Mouse (Mus musculus): ENCODE data around the gene Pum2. TPM values are rescaled to one million over a fixed set of nuclear protein-coding genes. Genes with fewer than 3 reads are reported as not detected.
"Not testable (repeated sequence)": the region's sequence is repeated elsewhere in the genome, so short reads cannot be mapped to it uniquely, and the experiment has no call there.

Pum2 gene
- polyA plus RNA-seq, 1 experiment from 2014 or later = 22.7 TPM

- 0 out of 2 replicates have a peak, but pooled peaks cover 4% of the 10 kb centered on the region for H3K4me1 ChIP-seq (replicated peaks; ENCODE audit: control insufficient read depth, insufficient read depth, low read length)
- WGBS = under 1% methylated on average over 20 of the region's 20 CpGs
- H3K4me2 ChIP-seq (replicated peaks; ENCODE audit: low read depth) = peak overlapping the region; percentile 73
- TF ChIP-seq CTCF (IDR thresholded peaks at IDR 0.05; ENCODE audit: low read depth) = no peak
- no peaks in the 10 kb centered on the region for H3K27me3 ChIP-seq (replicated peaks; ENCODE audit: control insufficient read depth, insufficient read depth, low read length)
- H3K9me3 ChIP-seq (ENCODE audit: control insufficient read depth) = no peaks in the 10 kb centered on the region
- no peak for ATAC-seq
- H3K4me3 ChIP-seq (ENCODE audit: low read depth, low read length) = peak overlapping the region; percentile 97
- H3K36me3 ChIP-seq (ENCODE audit: control insufficient read depth, insufficient read depth) = no peaks in the 10 kb centered on the region
- peak overlapping the region; percentile 98 for H3K9ac ChIP-seq (ENCODE audit: low read depth, low read length)
- peak overlapping the region; percentile 95 for H3K27ac ChIP-seq (ENCODE audit: low read depth, low read length)
Measured at GRCm38 (mm10) chr12:8674891-8675341, 982 bp downstream of the Pum2 start.

- ATAC-seq = no peak
- no peak for TF ChIP-seq CTCF (IDR thresholded peaks at IDR 0.05; ENCODE audit: low read depth)
- Histone ChIP-seq H3K27me3 (replicated peaks; ENCODE audit: control insufficient read depth, insufficient read depth, low read length) (no peaks in the 10 kb centered on the region), H3K4me2 (replicated peaks; ENCODE audit: low read depth) (peak overlapping the region; percentile 73), H3K4me1 (replicated peaks; ENCODE audit: control insufficient read depth, insufficient read depth, low read length) (0 out of 2 replicates have a peak, but pooled peaks cover 4% of the 10 kb centered on the region), H3K27ac (ENCODE audit: low read depth, low read length) (peak overlapping the region; percentile 4; the same call in 1 of the 2 replicates), H3K9me3 (ENCODE audit: control insufficient read depth) (no peaks in the 10 kb centered on the region), H3K4me3 (ENCODE audit: low read depth, low read length) (peak overlapping the region; percentile 97), H3K9ac (ENCODE audit: low read depth, low read length) (peak overlapping the region; percentile 98; the same call in 1 of the 2 replicates), H3K36me3 (ENCODE audit: control insufficient read depth, insufficient read depth) (no peaks in the 10 kb centered on the region)
- under 1% methylated on average over 7 of the region's 7 CpGs for WGBS
Measured at GRCm38 (mm10) chr12:8675361-8675760, 1.4 kb downstream of the Pum2 start.

DNA sequence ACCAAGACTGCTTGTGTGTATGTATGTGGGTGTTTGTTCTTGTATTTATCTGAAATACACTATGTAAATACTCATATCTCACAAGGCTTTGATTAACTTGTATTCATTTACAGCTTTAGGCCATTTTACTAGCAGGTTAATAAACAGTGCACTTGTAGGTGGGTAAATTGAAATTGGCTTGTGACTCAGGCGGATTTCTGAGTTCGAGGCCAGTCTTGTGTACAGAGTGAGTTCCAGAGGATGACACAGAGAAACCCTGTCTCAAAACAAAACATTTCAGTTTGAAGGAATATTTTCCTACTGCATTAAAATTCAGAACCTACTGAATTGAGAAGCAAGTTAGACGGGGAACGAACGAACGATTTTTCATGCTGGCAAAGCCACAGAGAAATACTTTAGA, 2.4 kb downstream of the Pum2 start:
- no peak for ATAC-seq
- Histone ChIP-seq H3K4me3 (ENCODE audit: low read depth, low read length) (0 out of 2 replicates have a peak overlapping the region, but pooled peaks have one; percentile 7), H3K9ac (ENCODE audit: low read depth, low read length) (no peak overlapping the region), H3K4me2 (replicated peaks; ENCODE audit: low read depth) (peak overlapping the region; percentile 73; the same call in 1 of the 2 replicates), H3K36me3 (ENCODE audit: control insufficient read depth, insufficient read depth) (no peaks in the 10 kb centered on the region), H3K27me3 (replicated peaks; ENCODE audit: control insufficient read depth, insufficient read depth, low read length) (no peaks in the 10 kb centered on the region), H3K9me3 (ENCODE audit: control insufficient read depth) (no peaks in the 10 kb centered on the region), H3K4me1 (replicated peaks; ENCODE audit: control insufficient read depth, insufficient read depth, low read length) (0 out of 2 replicates have a peak, but pooled peaks cover 4% of the 10 kb centered on the region), H3K27ac (ENCODE audit: low read depth, low read length) (no peak overlapping the region)
- TF ChIP-seq CTCF (IDR thresholded peaks at IDR 0.05; ENCODE audit: low read depth) = no peak
- 47% methylated on average over 6 of the region's 6 CpGs for WGBS

DNA sequence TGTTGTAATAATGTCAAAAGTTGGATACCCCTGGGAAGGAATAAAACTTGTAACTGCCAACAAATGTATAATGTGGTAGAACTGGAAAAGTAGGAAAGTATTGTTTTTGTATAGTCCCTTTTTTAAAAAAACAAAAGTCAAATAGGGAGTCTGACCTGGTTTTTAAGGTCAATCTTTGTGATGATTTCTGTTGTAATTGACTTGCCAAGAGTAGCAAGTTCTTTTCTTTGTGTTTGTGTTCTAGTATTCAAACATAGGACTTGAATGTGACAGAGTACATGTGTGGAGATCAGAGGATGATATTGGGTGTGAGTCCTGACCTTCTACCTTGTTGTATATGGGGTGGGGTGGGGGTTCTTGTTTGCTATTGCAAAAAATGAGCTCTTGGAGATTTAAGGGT, 4.0 kb downstream of the Pum2 start:
- Histone ChIP-seq H3K9me3 (ENCODE audit: control insufficient read depth) (no peaks in the 10 kb centered on the region), H3K4me2 (replicated peaks; ENCODE audit: low read depth) (no peak overlapping the region), H3K27ac (ENCODE audit: low read depth, low read length) (no peak overlapping the region), H3K9ac (ENCODE audit: low read depth, low read length) (no peak overlapping the region), H3K4me3 (ENCODE audit: low read depth, low read length) (no peak overlapping the region), H3K27me3 (replicated peaks; ENCODE audit: control insufficient read depth, insufficient read depth, low read length) (no peaks in the 10 kb centered on the region), H3K4me1 (replicated peaks; ENCODE audit: control insufficient read depth, insufficient read depth, low read length) (0 out of 2 replicates have a peak, but pooled peaks cover 4% of the 10 kb centered on the region), H3K36me3 (ENCODE audit: control insufficient read depth, insufficient read depth) (no peaks in the 10 kb centered on the region)
- TF ChIP-seq CTCF (IDR thresholded peaks at IDR 0.05; ENCODE audit: low read depth) = no peak
- no peak for ATAC-seq

GRCm38 (mm10) chr12:8684200-8684599, 10.3 kb downstream of the Pum2 start:
- TF ChIP-seq CTCF (IDR thresholded peaks at IDR 0.05; ENCODE audit: low read depth) = no peak
- H3K4me2 ChIP-seq (replicated peaks; ENCODE audit: low read depth) = no peak overlapping the region
- H3K4me3 ChIP-seq (ENCODE audit: low read depth, low read length) = no peak overlapping the region
- H3K27me3 ChIP-seq (replicated peaks; ENCODE audit: control insufficient read depth, insufficient read depth, low read length) = no peaks in the 10 kb centered on the region
- H3K27ac ChIP-seq (ENCODE audit: low read depth, low read length) = no peak overlapping the region
- WGBS = 81% methylated on average over 1 of the region's 1 CpGs
- ATAC-seq = no peak
- no peaks in the 10 kb centered on the region for H3K36me3 ChIP-seq (ENCODE audit: control insufficient read depth, insufficient read depth)
- no peaks in the 10 kb centered on the region for H3K9me3 ChIP-seq (ENCODE audit: control insufficient read depth)
- H3K4me1 ChIP-seq (replicated peaks; ENCODE audit: control insufficient read depth, insufficient read depth, low read length) = no peaks in the 10 kb centered on the region
- H3K9ac ChIP-seq (ENCODE audit: low read depth, low read length) = no peak overlapping the region

GRCm38 (mm10) chr12:8685036-8685435, 11.1 kb downstream of the Pum2 start:
- no peak overlapping the region for H3K4me3 ChIP-seq (ENCODE audit: low read depth, low read length)
- TF ChIP-seq CTCF (IDR thresholded peaks at IDR 0.05; ENCODE audit: low read depth) = no peak
- H3K4me2 ChIP-seq (replicated peaks; ENCODE audit: low read depth) = no peak overlapping the region
- no peak overlapping the region for H3K9ac ChIP-seq (ENCODE audit: low read depth, low read length)
- ATAC-seq = no peak; the same call in 1 of the 2 replicates
- H3K4me1 ChIP-seq (replicated peaks; ENCODE audit: control insufficient read depth, insufficient read depth, low read length) = no peaks in the 10 kb centered on the region
- no peaks in the 10 kb centered on the region for H3K27me3 ChIP-seq (replicated peaks; ENCODE audit: control insufficient read depth, insufficient read depth, low read length)
- H3K27ac ChIP-seq (ENCODE audit: low read depth, low read length) = no peak overlapping the region
- 87% methylated on average over 3 of the region's 3 CpGs for WGBS
- no peaks in the 10 kb centered on the region for H3K36me3 ChIP-seq (ENCODE audit: control insufficient read depth, insufficient read depth)
- H3K9me3 ChIP-seq (ENCODE audit: control insufficient read depth) = no peaks in the 10 kb centered on the region

GRCm38 (mm10) chr12:8689882-8690281, 15.9 kb downstream of the Pum2 start:
- not testable (repeated sequence) for H3K4me3 ChIP-seq (ENCODE audit: low read depth, low read length); H3K36me3 ChIP-seq (ENCODE audit: control insufficient read depth, insufficient read depth); H3K9ac ChIP-seq (ENCODE audit: low read depth, low read length); H3K4me2 ChIP-seq (replicated peaks; ENCODE audit: low read depth); H3K27ac ChIP-seq (ENCODE audit: low read depth, low read length); H3K4me1 ChIP-seq (replicated peaks; ENCODE audit: control insufficient read depth, insufficient read depth, low read length); ATAC-seq; H3K9me3 ChIP-seq (ENCODE audit: control insufficient read depth); H3K27me3 ChIP-seq (replicated peaks; ENCODE audit: control insufficient read depth, insufficient read depth, low read length)
- WGBS = 100% methylated on average over 2 of the region's 3 CpGs

All from intestine, postnatal 0 days (tissue).